Mouse (Mus musculus) ovary, adult 10 weeks (tissue): ENCODE measurements around the gene Frat1. TPM values are rescaled to one million over a fixed set of nuclear protein-coding genes. Genes with fewer than 3 reads are reported as not detected.

Source experiments
- polyA plus RNA-seq: library from polyadenylated mRNA; stranded (reverse); fragments of 350-450 nt; fragmentation: Illumina TruSeq; extraction: RNeasy Lipid Tissue Mini Kit (QIAGEN cat#74804); gene quantifications from one replicate; pipeline ENCODE4 v1.2.3, GENCODE M21; 2014

Gene Frat1
- polyA plus RNA-seq: 1.7 TPM

DNA sequence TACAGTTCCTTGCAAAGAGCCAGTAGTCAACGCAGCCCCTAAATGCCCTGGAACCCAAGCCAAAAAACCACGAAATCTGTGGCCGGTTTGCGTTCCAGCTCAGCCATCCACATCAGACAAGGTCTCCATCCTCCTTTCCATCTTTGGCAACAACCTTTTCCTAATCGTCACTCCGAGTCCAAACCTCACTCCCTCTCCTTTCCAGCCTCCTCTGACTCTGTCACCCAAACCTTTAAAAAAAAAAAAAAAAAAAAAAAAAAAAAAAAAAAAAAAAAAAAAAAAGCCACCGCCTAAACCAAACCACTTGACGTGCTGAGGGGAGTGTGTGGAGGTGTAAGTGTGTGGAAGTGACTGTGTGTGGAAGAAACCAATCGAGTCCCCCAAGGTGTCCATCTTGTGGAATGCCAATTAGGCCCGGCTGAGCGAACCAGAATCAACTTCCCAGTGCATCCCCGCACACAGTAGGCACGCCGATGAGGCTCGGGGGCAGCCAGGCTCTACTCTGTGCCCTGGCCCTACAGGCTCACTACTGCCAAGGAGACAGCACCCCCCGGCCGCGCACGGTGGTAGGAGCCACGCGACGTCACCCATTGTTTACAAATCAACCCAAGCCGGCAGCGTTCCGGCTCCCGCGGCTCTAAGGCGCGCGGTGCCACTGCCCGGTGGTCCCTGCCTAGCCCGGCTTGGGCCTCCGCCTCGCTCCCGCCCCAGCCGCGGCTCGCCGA lies at the start of gene Frat1:
Gene Frat1 (plus strand): TSS at position 590 of the 725 bp plus-strand sequence.

DNA sequence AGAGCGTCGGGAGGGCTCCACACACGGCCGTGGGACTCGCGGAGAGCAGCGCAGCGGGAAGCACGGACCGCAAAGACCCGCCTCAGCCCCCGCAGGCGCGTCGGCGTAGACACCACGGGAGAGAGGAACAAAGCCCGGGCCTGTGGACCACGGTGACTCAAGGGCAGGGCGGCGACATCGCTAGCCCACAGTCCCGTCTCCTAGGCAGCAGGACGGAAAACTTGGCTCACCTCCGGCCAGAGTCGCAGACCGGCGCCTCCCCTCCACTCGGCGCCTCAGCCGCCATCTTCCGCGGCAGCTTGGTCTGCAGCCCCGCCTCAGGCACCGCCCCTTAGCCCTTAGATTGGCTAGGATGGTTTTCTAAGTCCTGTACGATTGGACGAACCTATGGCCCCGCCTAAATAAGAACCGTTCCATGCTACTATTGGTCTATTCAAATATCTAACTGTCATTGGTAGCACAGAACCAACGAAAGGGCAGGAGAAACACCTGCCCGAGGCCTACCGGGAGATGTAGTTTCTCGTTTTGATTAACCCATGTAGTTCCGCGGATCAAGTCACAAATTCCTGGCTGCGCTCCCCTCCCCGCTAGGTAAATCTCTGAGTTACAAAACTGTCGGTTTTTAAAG lies 27.9 kb upstream of the Frat1 start, which contains the start of gene Arhgap19:
Gene Arhgap19 (minus strand): TSS at position 306 of the 628 bp plus-strand sequence.

DNA sequence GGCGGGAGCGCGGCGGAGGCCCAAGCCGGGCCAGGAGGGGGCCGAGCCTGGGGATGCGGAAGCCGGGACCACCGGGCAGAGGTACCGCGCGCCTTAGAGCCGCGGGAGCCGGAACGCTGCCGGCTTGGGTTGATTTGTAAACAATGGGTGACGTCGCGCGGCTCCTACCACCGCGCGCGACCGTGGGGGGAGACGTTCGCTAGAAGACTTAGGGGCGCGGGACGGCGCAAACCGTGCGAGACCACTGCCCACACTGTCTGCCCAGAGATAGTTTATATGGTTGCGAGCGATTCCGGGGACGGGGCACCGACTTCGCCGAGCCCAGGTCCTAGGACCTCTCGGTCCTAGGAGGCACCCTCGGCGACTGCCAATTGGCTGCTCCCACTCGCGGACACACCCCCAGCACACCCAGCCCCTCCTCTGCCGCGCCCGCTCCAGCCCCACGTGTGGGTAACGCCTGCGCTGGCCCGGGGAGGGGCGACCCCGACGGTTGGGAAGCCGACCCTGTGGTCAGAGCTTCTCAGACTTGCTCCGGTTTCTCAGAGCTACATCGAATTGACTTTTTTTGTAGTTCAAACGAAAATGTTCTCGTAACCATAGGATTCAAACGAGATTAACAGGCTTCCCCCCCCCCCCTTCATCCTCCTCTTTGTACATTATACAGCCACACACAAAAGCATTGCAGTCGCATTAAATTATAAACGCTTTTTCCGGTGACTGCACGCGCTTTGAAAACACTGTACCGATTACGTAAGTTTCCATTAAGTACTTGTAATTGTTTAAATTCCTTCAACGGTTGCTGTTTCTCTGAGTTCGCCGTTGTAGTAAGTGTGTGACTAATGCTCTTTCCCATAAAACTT lies 18.5 kb downstream of the Frat1 start, which contains the start of gene Frat2:
Gene Frat2 (minus strand): TSS at position 141 of the 860 bp plus-strand sequence.

Other genes starting within 250 kb of the Frat1 start
- gene Gm340, start 247.6 kb upstream of the Frat1 start, polyA plus RNA-seq: 2.9 TPM
- gene Slit1, start 86.3 kb upstream of the Frat1 start, polyA plus RNA-seq: not detected
- gene Arhgap19, start 27.9 kb upstream of the Frat1 start, polyA plus RNA-seq: 17.0 TPM
- gene Frat2, start 18.2 kb downstream of the Frat1 start, polyA plus RNA-seq: 3.8 TPM
- 0.68 TPM for gene Rrp12, start 66.2 kb downstream of the Frat1 start, polyA plus RNA-seq
- gene Pgam1, start 82.0 kb downstream of the Frat1 start, polyA plus RNA-seq: 285 TPM
- gene Exosc1, start 103.5 kb downstream of the Frat1 start, polyA plus RNA-seq: 35.4 TPM
- 24.1 TPM for gene Zdhhc16, start 103.5 kb downstream of the Frat1 start, polyA plus RNA-seq
- 6.7 TPM for gene Mms19, start 151.2 kb downstream of the Frat1 start, polyA plus RNA-seq
- gene Ubtd1, start 151.8 kb downstream of the Frat1 start, polyA plus RNA-seq: not detected
- not detected for gene Ankrd2, start 206.0 kb downstream of the Frat1 start, polyA plus RNA-seq
- 0.37 TPM for gene Hoga1, start 215.6 kb downstream of the Frat1 start, polyA plus RNA-seq
- not detected for gene 4933411K16Rik, start 222.3 kb downstream of the Frat1 start, polyA plus RNA-seq